Mouse (Mus musculus) stomach, postnatal 0 days (tissue): ENCODE measurements around the gene Nup107.

ENCODE experiments used
- CTCF ChIP-seq: IDR thresholded peaks from 2 replicates; pipeline ENCODE4 v1.5.1; 2016; ENCODE audit warnings: antibody characterized with exemption, low read depth, mild to moderate bottlenecking, moderate library complexity
- EP300 ChIP-seq: optimal IDR thresholded peaks from 2 replicates; pipeline ENCODE3; 2016; ENCODE audit warnings: antibody characterized with exemption

GRCm38 (mm10) chr10:117708376-117708775 lies 84.1 kb downstream of the Nup107 start:
- TF ChIP-seq EP300 (no peak), CTCF (no peak)
